Mouse (Mus musculus): ENCODE measurements around the gene Glo1. TPM values are rescaled to one million over a fixed set of nuclear protein-coding genes. Genes with fewer than 3 reads are reported as not detected.
"Not testable (repeated sequence)": the region's sequence is repeated elsewhere in the genome, so short reads cannot be mapped to it uniquely, and the experiment has no call there.

The Glo1 gene
- 219 and 220 TPM in 2 replicates for polyA plus RNA-seq (2015; fragmentation: Nextera tagmentation; extraction: Ambion mirVana)

DNA sequence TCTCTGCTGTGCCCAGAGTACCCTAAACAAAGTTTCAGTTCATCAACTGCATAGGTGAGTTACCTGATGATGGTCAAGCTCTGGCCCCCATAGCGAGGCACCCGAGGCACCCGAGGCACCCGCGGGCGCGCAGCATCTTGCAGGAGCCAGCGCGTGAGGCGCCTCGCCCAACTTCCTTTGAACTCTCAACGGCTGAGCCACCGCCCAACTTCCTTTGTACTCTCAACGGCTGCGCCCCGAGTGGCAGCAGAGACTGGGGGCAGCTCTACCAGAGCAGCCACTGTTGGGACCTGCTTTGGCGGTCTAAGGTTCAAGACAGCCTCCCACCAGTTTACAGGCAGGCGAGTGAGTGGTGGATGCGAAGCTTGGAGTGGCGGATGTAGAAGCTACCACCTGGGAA, at the start of gene Glo1:
Gene Glo1, minus strand, starts transcription at position 153 of the 400 bp plus-strand sequence.
- H3K4me2 ChIP-seq; H3K36me3 ChIP-seq; H3K9ac ChIP-seq; H3K4me1 ChIP-seq; H3K27me3 ChIP-seq; H3K4me3 ChIP-seq; H3K27ac ChIP-seq; H3K9me3 ChIP-seq; ATAC-seq (ENCODE audit: borderline replicate concordance, extremely low read depth, low FRiP score, low TSS enrichment): not testable (repeated sequence)
- no CpG with 5 or more reads among the region's 20 CpGs for WGBS

DNA sequence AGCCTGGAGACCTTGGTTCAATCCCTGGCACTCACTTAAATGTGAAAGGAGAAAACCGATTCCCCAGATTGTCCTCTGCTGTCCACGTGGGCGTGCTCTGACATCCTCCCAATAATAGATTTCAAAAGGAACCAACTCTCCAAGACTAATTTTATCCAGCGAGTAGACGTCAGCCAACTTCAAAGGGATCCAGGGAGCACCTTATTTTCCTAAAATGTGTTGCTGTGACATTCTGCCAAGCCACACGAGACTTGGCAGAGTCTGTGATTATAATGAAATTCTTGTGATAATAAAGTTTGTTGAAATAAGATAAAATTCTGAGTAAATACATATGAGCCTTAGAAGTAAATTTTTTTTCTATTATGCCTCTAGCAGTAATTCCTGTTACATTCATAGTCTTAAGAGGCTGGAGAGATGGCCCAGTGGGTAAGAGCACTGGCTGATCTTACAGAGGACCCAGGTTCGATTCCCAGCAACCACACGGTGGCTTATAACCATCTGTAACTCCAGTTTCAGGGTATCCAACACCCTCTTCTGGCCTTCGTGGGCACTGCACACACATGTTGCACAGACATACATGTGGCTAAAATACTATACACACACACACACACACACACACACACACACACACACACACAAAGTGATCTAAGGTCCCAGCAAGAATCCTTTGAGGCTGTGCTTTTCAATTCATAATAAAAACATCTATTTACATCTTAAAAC, 48.5 kb upstream of the Glo1 start:
- Histone ChIP-seq H3K4me3 (no peak overlapping the region), H3K27me3 (no peaks in the 10 kb centered on the region), H3K36me3 (no peaks in the 10 kb centered on the region), H3K9ac (no peak overlapping the region), H3K4me1 (no peaks in the 10 kb centered on the region), H3K9me3 (no peaks in the 10 kb centered on the region), H3K27ac (no peak overlapping the region), H3K4me2 (no peak overlapping the region)
- 56% methylated on average over 9 of the region's 9 CpGs for WGBS
- no peak for ATAC-seq (ENCODE audit: borderline replicate concordance, extremely low read depth, low FRiP score, low TSS enrichment)

DNA sequence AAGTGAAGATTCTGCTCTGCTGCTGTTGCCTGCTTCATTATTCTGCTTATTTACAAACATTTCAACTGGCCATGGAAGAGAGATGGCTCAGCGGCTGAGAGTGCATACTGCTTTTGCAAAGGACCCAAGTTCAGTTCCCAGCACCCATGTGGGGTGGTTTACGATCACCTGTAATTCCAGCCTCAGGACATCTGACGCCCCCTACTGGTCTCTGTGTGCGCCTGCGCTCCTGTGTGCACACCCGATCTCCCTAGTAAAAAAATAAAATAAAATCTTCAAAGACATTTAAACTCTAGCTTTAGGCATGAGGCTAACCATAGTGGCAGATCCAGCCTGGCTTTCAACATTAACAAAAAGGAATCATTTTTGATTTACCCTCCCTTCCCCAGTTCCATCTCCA, 46.4 kb upstream of the Glo1 start:
- Histone ChIP-seq H3K9me3 (no peaks in the 10 kb centered on the region), H3K27ac (no peak overlapping the region), H3K9ac (no peak overlapping the region), H3K4me1 (no peaks in the 10 kb centered on the region), H3K4me2 (no peak overlapping the region), H3K27me3 (no peaks in the 10 kb centered on the region), H3K4me3 (no peak overlapping the region), H3K36me3 (no peaks in the 10 kb centered on the region)
- WGBS = 87% methylated on average over 6 of the region's 6 CpGs
- ATAC-seq (ENCODE audit: borderline replicate concordance, extremely low read depth, low FRiP score, low TSS enrichment) = no peak

DNA sequence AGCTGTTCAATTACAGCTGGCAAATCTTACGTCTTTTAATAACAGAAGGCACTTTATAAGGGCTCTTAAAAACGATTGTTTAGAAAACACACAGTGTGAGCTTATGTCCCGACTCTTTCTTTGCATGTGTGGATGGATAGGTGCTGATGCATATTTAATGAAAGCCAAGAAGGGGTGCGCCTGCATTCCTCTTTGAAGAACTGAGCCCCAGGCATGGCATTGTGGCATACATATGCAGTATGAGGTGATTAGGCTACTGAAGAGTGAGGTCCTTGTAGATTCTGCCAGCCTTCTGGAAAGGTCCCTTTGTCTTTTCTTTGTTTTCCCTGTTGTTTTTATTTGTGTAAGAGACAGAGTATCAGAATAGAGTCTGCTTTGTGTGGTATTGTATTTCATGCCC, 45.9 kb upstream of the Glo1 start:
- H3K9ac ChIP-seq = no peak overlapping the region
- H3K9me3 ChIP-seq = no peaks in the 10 kb centered on the region
- H3K27me3 ChIP-seq = no peaks in the 10 kb centered on the region
- no peak overlapping the region for H3K27ac ChIP-seq
- H3K36me3 ChIP-seq = no peaks in the 10 kb centered on the region
- H3K4me3 ChIP-seq = no peak overlapping the region
- H3K4me1 ChIP-seq = no peaks in the 10 kb centered on the region
- no peak for ATAC-seq (ENCODE audit: borderline replicate concordance, extremely low read depth, low FRiP score, low TSS enrichment)
- no peak overlapping the region for H3K4me2 ChIP-seq
- WGBS = 79% methylated on average over 4 of the region's 4 CpGs

DNA sequence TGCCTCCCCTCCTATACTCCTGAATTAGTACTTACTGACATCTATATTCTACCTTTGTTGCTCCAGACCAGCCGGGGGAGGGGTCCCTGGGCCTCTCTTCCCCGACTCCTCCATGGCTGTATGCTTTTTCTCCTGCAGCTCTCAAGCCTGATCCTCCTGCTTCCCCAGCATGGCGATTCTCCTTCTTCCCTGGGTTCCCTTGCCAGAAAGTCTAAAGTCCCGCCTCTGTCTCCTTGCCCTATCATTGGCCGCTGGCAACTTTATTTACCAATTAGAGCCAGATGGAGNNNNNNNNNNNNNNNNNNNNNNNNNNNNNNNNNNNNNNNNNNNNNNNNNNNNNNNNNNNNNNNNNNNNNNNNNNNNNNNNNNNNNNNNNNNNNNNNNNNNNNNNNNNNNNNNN, 38.2 kb upstream of the Glo1 start:
- no peak for ATAC-seq (ENCODE audit: borderline replicate concordance, extremely low read depth, low FRiP score, low TSS enrichment)
- H3K4me2 ChIP-seq = no peak overlapping the region
- no peak overlapping the region for H3K4me3 ChIP-seq
- H3K36me3 ChIP-seq = no peaks in the 10 kb centered on the region
- WGBS = 73% methylated on average over 5 of the region's 5 CpGs
- no peaks in the 10 kb centered on the region for H3K4me1 ChIP-seq
- no peak overlapping the region for H3K9ac ChIP-seq
- no peak overlapping the region for H3K27ac ChIP-seq
- no peaks in the 10 kb centered on the region for H3K9me3 ChIP-seq
- H3K27me3 ChIP-seq = no peaks in the 10 kb centered on the region

DNA sequence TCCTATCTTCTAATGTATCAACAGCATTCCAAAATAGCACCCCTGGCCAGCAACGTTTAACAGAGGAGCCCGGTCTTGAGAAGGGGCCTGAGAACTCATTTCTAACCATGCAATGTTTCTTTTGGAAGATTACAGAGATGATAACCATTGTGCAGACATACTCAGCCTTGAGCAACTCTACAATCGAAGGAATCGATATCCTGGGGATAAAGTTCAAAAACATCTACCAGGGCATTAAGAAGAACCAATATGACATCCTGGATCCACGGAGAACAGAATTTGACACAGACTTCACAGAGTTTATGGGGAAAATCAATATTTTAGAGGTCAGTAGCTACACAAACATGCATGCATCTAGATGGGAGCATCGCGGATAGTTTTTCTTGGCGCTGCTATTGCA, 36.5 kb upstream of the Glo1 start:
- no peak for ATAC-seq (ENCODE audit: borderline replicate concordance, extremely low read depth, low FRiP score, low TSS enrichment)
- Histone ChIP-seq H3K27ac (no peak overlapping the region), H3K27me3 (no peaks in the 10 kb centered on the region), H3K36me3 (no peaks in the 10 kb centered on the region), H3K4me2 (no peak overlapping the region), H3K4me3 (no peak overlapping the region), H3K9ac (no peak overlapping the region), H3K4me1 (peaks cover 6% of the 10 kb centered on the region; the same call in 1 of the 2 replicates), H3K9me3 (no peaks in the 10 kb centered on the region)
- 87% methylated on average over 8 of the region's 8 CpGs for WGBS

DNA sequence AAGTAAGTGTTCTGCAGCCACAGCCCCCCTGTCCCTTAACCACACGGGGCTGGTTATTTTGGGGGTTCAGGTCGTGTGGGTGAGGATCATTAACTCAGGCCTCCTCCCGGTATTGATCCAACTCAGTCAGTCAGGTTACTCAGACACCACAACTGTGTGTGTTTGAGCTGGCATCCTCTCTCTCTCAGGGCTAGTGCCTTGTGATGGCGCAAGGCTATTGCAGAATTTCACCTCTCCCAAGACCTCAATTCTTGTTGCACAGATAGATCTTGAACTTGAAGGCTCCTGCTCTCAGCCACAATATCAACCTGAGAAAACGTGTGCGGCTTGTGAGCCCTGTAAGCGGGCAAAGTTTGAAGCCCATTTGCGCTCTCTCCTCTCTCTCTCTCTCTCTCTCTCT, 35.5 kb upstream of the Glo1 start:
- Histone ChIP-seq H3K9me3 (no peaks in the 10 kb centered on the region), H3K27ac (no peak overlapping the region), H3K27me3 (no peaks in the 10 kb centered on the region), H3K4me2 (no peak overlapping the region), H3K4me1 (peaks cover 6% of the 10 kb centered on the region; the same call in 1 of the 2 replicates), H3K36me3 (no peaks in the 10 kb centered on the region), H3K4me3 (no peak overlapping the region), H3K9ac (no peak overlapping the region)
- ATAC-seq (ENCODE audit: borderline replicate concordance, extremely low read depth, low FRiP score, low TSS enrichment) = no peak
- WGBS = 71% methylated on average over 8 of the region's 8 CpGs

DNA sequence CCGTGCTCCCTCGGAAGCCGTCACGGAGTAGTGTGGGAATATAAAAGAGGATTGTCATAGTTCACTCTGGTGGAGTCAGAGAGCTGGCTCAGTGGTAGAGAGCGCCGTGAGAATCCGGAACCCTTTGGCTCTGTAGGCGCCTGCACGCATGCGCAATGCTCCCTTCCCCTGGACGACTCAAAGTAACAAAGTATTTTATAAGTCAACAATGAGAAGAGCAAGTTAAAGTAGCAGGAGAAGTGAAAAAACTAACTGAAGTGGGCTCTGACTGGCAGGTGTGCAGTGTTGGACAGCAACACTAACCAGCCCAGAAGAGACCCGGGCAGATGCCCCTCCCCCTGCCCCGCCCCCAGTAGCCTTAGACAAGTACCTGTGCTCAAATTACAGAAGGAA, 31.5 kb upstream of the Glo1 start:
- peak; percentile 93 for ATAC-seq (ENCODE audit: borderline replicate concordance, extremely low read depth, low FRiP score, low TSS enrichment)
- Histone ChIP-seq H3K27me3 (no peaks in the 10 kb centered on the region), H3K9me3 (no peaks in the 10 kb centered on the region), H3K4me3 (peak overlapping the region; percentile 32), H3K4me2 (peak overlapping the region; percentile 55), H3K9ac (0 out of 2 replicates have a peak overlapping the region, but pooled peaks have one; percentile 12), H3K27ac (peak overlapping the region; percentile 86), H3K4me1 (peaks cover 6% of the 10 kb centered on the region; the same call in 1 of the 2 replicates), H3K36me3 (no peaks in the 10 kb centered on the region)
- 6% methylated on average over 13 of the region's 13 CpGs for WGBS

DNA sequence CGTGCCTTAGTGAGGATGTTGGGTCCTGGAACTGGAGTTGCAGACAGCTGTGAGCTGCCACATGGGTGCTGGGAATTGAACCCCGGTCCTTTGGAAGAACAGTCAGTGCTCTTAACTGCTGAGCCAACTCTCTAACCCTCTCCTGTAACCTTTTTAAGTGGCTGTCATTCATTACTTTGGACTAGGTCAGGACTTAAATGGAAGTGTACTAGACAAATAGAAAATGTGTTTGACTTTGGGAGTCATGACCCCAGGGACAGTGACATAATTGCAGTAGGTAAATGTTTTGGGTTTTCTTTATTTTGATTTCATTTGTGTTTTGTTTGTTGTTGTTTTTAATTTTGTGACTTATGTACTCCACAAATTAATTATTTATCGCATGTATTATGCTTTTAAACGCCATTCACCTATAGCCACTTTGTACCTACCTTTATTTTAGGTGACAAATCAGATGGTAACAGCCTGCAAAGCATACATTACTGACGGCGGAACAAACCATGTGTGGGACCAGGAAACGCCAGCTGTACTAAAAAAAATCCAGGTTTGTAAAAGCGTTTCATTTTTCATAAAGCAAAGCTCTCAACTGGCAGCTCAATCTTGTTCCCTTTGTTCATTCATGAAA, 31.0 kb upstream of the Glo1 start:
- 37% methylated on average over 8 of the region's 8 CpGs for WGBS

DNA sequence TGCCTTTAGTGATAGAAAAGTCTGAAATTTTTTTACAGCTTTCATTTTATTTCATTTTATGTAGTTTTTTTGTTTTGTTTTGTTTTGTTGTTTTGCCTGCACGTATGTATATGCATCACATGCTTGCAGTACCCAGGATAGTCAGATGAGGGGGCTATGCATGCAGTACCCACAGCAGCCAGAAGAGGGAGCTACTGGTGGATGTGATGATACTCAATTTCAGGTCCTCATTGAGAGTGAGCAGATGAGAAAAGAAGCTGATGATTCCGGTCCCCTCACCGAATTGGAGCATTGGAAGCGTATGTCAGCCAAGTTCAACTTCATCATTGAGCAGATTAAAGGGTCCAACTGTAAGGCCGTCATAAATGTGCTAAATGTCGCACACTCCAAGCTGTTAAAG, 26.3 kb upstream of the Glo1 start:
- H3K4me2 ChIP-seq = no peak overlapping the region
- 95% methylated on average over 6 of the region's 6 CpGs for WGBS
- no peak for ATAC-seq (ENCODE audit: borderline replicate concordance, extremely low read depth, low FRiP score, low TSS enrichment)
- H3K36me3 ChIP-seq = no peaks in the 10 kb centered on the region
- no peaks in the 10 kb centered on the region for H3K4me1 ChIP-seq
- no peaks in the 10 kb centered on the region for H3K27me3 ChIP-seq
- H3K27ac ChIP-seq = no peak overlapping the region
- no peaks in the 10 kb centered on the region for H3K9me3 ChIP-seq
- H3K4me3 ChIP-seq = no peak overlapping the region
- no peak overlapping the region for H3K9ac ChIP-seq

More for the DNA sequence above, 31.0 kb upstream of the Glo1 start:
- ATAC-seq (ENCODE audit: borderline replicate concordance, extremely low read depth, low FRiP score, low TSS enrichment) = no peak; the same call in 1 of the 2 replicates
- peak overlapping the region; percentile 86 for H3K27ac ChIP-seq
- peak overlapping the region; percentile 32 for H3K4me3 ChIP-seq
- peaks cover 6% of the 10 kb centered on the region; the same call in 1 of the 2 replicates for H3K4me1 ChIP-seq
- no peaks in the 10 kb centered on the region for H3K27me3 ChIP-seq
- H3K9me3 ChIP-seq = no peaks in the 10 kb centered on the region
- no peaks in the 10 kb centered on the region for H3K36me3 ChIP-seq
- peak overlapping the region; percentile 55 for H3K4me2 ChIP-seq
- H3K9ac ChIP-seq = 0 out of 2 replicates have a peak overlapping the region, but pooled peaks have one; percentile 12

DNA sequence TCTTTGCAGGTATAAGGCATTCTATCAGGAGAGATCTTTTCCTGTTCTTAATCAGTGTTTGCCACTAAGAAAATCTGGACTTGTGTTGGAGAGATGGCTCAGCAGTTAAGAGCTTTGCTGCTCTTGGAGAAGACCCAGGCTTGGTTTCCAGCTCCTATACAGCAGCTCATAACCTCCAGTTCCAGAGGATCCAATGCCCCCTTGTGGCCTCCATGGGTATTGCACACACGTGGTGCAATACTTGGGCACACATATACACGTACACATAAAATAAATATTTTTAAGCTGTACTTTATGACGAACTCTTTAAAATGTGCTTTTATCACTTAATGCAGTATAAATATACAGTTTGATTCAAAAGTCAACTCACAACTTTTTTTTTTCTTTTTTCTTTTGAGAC, 22.1 kb upstream of the Glo1 start:
- Histone ChIP-seq H3K4me3 (no peak overlapping the region), H3K4me2 (no peak overlapping the region), H3K27me3 (no peaks in the 10 kb centered on the region), H3K27ac (no peak overlapping the region), H3K9me3 (no peaks in the 10 kb centered on the region), H3K4me1 (no peaks in the 10 kb centered on the region), H3K9ac (no peak overlapping the region), H3K36me3 (no peaks in the 10 kb centered on the region)
- WGBS = 96% methylated on average over 3 of the region's 3 CpGs
- ATAC-seq (ENCODE audit: borderline replicate concordance, extremely low read depth, low FRiP score, low TSS enrichment) = no peak

DNA sequence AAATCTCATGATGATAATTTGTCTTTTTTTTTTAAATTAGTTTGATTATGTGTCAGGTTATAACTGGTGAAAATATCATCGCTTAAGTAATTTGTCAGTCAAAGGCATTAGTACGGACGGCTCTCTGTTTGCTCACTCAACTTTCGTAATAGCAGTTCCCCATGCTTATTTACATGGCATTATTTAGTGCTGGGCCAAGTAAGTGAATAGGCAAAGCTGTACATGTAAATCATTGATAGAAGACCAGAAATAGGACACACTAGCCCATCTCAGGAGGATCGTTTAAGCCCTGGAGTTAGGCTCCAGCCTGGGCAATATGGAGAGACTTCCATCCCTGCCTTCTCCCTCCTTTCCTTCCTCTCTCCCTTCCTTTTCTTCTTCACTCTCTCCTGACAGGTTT, 14.2 kb upstream of the Glo1 start:
- 81% methylated on average over 5 of the region's 5 CpGs for WGBS

More for the DNA sequence above, 14.2 kb upstream of the Glo1 start:
- Histone ChIP-seq H3K27me3 (no peaks in the 10 kb centered on the region), H3K4me2 (no peak overlapping the region), H3K9me3 (no peaks in the 10 kb centered on the region), H3K4me3 (no peak overlapping the region), H3K9ac (no peak overlapping the region), H3K36me3 (no peaks in the 10 kb centered on the region), H3K4me1 (no peaks in the 10 kb centered on the region), H3K27ac (no peak overlapping the region)
- ATAC-seq (ENCODE audit: borderline replicate concordance, extremely low read depth, low FRiP score, low TSS enrichment) = no peak

All from lung, embryonic 15.5 days (tissue).